Mouse (Mus musculus) lung, adult 18-20 months (tissue): Measurements from ENCODE around the gene Tmprss13.

Source experiments
- DNase-seq, 2 experiments: peaks; one replicate each; pipeline ENCODE4 v3.0.0; 2022; ENCODE audit warnings: mixed read lengths in 2 of 2

Gene Tmprss13

DNA sequence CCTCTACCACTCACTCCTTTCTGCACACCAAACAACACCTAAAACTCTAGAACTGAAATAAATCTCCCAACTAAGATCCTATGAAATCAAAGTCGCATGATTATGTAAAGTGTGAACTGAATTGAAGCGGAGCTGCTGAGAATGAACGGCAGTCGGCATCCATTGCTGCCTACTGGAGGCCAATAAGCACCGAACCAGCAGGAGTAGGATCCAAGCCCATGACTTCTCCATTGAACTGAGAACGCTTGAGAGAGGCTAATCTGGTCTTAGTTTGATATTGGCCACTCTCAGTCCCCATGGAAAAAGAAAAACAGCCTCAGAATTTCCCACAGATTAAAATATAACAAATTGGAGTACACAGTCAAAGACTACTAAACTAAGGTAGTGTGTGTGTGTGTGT is 65.0 kb downstream of the Tmprss13 start:
- DNase-seq = no peak

DNA sequence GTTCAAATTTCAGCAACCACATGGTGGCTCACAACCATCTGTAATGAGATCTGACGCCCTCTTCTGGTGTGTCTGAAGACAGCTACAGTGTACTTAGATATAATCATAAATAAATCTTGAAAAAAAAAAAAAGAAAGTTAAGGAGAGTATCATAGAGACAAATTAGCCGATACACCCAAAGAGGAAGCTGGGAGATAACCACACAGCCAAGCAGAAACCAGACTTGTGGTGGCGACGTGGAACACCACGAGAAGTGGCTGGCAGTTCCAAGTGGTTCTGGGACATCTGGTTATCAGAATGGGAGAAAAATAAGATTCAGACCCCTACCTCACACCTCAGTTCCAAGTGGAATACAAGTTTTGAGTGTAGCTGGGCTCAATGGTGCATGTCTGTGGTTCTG is 67.8 kb downstream of the Tmprss13 start:
- DNase-seq = no peak

DNA sequence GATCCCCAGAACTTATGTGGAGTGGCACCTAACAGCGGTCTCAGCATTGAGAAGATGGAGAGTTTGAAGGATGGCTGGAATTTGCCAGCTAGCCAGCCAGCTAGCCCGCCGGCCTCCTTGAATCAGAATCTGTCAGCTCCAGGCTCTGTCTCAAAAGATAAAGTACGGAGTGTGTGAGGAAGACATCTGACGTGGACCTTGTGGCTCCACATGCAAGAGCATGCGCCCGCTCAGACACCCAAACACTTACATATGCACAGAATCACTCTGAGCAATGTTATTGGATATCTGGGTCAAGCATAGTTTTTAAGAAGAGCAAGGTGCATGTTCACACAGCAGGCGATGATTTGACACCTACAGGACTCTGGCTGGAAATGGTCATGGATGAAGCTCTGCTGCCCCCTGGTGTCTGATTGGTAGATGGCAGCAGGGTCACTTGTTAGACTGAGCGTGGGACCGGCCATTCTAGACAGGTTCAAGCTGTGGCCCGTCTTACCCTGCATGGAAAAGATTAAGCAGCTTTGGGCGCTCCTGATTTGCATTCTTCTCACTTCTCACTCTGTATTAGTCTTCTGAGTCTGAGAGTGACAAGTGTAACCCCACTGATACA is 69.6 kb downstream of the Tmprss13 start:
- DNase-seq = peak; percentile 80 to 85

DNA sequence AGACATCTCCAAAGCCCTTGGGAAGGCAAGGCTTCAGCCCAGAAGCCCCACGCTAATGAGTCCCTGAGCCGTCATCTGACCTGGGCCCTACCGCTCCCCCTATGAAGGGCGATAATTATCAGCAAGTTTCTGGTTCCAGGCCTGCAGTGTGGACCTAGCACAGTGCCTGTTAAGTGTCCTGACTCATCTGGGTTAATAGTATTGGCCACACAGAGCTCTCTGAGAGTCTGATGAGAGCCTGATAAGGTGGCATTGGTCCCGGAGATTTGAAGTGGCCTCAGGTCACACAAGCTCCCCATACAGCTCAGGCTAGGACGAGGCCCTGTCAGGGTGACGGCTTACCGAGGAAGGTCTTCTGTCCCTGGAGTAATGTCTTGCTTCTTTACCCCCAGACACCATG is 70.7 kb downstream of the Tmprss13 start:
- DNase-seq = peak; percentile 29 to 65

DNA sequence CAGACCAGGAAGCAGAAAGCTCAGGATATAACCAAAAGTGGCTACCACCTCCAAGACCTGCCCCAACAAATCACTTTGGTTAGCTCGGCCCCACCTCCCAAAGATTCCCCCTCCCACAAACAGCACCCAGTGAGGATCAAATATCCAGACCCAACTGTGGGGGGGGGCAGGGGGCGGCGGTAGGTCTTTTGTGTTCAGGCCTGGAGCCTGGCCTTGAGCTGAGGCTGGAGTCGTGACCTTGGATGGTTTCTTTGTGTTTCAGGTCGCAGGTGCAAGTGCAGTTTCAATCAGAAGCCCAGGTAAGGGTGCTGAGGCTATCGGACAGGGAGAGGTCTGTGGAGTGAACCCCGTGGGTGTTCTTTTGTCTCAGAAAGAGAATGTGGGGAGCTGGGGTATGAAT is 72.4 kb downstream of the Tmprss13 start:
- no peak for DNase-seq

DNA sequence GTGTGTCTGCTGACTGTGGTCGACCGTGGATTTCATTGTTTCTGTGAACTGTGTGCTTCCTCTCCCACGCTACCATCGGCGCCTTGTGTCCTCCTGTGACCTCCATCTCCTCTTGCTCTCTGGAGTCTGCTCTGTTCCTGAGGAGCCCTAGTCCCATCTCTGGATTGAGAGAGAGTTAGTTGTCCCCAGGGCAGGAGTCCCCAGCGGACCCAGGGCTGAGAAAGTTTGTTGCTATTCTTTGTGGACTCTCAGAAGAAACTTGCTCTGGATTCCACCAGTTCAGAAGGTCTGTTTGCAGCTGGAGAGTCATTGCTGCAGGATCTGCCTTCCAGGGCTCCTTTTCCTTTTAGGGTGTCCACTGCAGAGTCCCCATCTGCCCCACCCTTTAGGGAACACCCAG is 76.3 kb downstream of the Tmprss13 start:
- no peak for DNase-seq

DNA sequence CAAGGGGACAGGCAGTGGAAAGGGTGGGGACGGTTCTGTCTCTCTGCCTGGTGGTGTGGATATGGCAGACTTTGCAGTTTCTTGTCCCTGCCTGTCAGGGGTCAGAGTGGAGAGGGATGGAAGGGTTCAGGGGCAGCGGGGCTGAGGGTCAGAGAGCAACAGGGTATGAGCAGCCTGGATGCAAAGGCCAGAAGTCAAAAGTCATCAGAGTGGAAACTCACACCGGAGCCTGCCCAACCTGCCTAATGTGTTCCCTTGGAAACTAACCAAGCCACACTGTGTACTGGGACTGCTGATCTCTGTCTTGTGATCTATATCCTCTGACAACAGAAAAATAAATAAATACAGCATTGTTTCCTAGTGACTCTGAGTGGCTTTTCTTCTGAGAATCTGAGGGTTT is 76.9 kb downstream of the Tmprss13 start:
- no peak for DNase-seq
